Mouse (Mus musculus): ENCODE results near the gene Nup54. TPM values are rescaled to one million over a fixed set of nuclear protein-coding genes. Genes with fewer than 3 reads are reported as not detected.

Nup54 gene
- total RNA-seq (2014; rRNA removed), result 80.1 and 94.5 TPM in 2 replicates
- 35.1 and 43.7 TPM in 2 replicates for polyA plus RNA-seq (2015; fragmentation: Nextera tagmentation; extraction: Ambion mirVana)

DNA sequence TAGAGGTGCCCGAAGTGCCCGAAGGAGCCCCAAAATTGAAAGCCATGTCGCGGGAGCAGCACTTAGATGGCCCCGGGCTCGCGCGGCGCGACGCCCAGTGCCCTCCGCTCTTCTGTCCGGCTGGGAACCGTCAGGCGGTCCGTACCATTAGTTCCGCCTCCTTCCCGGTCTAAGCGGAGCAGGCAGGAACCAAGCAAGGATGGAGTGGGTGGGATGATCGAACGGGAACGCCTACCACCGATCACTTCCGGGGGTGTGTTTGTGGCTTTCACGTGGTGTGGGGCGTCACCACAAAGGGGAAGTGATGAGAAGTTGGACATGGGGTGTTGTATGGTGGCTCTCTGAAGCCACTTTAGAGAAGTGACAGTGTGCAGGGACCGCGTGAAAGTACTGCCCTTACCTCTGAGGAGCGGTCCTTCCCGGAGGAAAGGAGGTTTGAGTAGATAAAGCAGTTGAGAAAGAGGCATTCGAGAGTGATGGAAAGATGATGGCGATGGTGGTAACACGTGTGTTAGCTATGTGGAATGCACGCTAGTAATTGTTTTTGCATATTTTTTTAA is at the start of gene Nup54:
Nup54 (minus strand) TSS at position 195 of the 560 bp plus-strand sequence.
- under 1% methylated on average over 34 of the region's 34 CpGs for WGBS
- H3K9me3 ChIP-seq (ENCODE audit: low read length), result no peaks in the 10 kb centered on the region
- H3K36me3 ChIP-seq (ENCODE audit: insufficient read depth), result no peaks in the 10 kb centered on the region
- TF ChIP-seq CTCF (IDR thresholded peaks at IDR 0.05; ENCODE audit: low read depth), result no peak
- H3K9ac ChIP-seq, result peak within 1 kb of the TSS; percentile 86
- H3K4me1 ChIP-seq (ENCODE audit: insufficient read depth), result no peaks in the 10 kb centered on the region
- H3K4me2 ChIP-seq (ENCODE audit: low read depth), result peak within 1 kb of the TSS; percentile 90
- H3K4me3 ChIP-seq (ENCODE audit: low read depth, low read length), result peak within 1 kb of the TSS; percentile 82
- H3K27ac ChIP-seq (ENCODE audit: low read depth, low read length), result peak within 1 kb of the TSS; percentile 86
- ATAC-seq (peak; percentile 100), DNase-seq (peak; percentile 97)
- no peaks in the 10 kb centered on the region for H3K27me3 ChIP-seq (ENCODE audit: insufficient read depth, low read length)

DNA sequence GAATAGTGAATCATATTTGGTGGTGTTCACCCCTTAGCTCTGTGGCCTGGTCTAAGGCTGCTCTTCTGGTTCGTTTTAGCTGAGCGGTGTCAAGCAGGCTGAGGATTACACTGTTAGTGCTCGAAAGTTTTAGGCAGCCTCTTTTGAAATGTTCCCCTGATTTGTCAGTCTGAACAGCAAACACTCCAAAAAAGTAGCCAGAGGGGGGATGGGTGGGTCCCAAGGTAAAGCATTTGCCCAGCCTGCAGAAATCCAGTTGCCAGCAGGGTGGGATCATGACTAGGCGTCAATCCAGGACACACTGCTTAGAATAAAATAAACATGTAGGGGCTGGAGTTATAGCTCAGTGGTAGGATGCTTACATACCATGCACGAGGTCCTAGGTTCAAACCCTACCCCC is 37.8 kb upstream of the Nup54 start:
- no peak for TF ChIP-seq CTCF (IDR thresholded peaks at IDR 0.05; ENCODE audit: low read depth)
- Histone ChIP-seq H3K4me1 (ENCODE audit: insufficient read depth) (no peaks in the 10 kb centered on the region), H3K27ac (ENCODE audit: low read depth, low read length) (no peak overlapping the region), H3K36me3 (ENCODE audit: insufficient read depth) (no peaks in the 10 kb centered on the region), H3K4me3 (ENCODE audit: low read depth, low read length) (no peak overlapping the region), H3K9ac (no peak overlapping the region), H3K27me3 (ENCODE audit: insufficient read depth, low read length) (no peaks in the 10 kb centered on the region), H3K9me3 (ENCODE audit: low read length) (no peaks in the 10 kb centered on the region), H3K4me2 (ENCODE audit: low read depth) (no peak overlapping the region)
- 78% methylated on average over 5 of the region's 5 CpGs for WGBS
- no peak for ATAC-seq
- no peak for DNase-seq

DNA sequence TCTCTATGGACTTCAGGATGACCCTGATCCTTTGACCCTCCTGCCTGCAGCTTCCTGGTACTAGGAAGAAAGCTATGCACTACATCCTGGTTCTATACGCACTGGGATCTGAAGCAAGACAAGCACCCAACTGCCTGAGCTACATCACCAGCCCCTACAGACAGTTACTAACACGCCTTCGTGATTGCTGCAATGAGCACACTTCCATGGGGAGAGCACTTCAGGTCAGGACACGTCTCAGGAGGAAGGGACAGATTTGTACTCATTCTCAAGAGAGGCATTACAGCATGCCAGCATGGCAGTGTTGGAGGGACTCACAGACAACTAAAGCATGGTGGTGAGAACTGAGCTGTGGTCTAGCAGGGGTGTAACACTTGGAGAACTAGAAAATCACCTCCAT is 36.5 kb upstream of the Nup54 start:
- Histone ChIP-seq H3K36me3 (ENCODE audit: insufficient read depth) (no peaks in the 10 kb centered on the region), H3K9me3 (ENCODE audit: low read length) (no peaks in the 10 kb centered on the region), H3K4me3 (ENCODE audit: low read depth, low read length) (no peak overlapping the region), H3K27ac (ENCODE audit: low read depth, low read length) (no peak overlapping the region), H3K9ac (no peak overlapping the region), H3K27me3 (ENCODE audit: insufficient read depth, low read length) (no peaks in the 10 kb centered on the region), H3K4me1 (ENCODE audit: insufficient read depth) (no peaks in the 10 kb centered on the region), H3K4me2 (ENCODE audit: low read depth) (no peak overlapping the region)
- 97% methylated on average over 4 of the region's 4 CpGs for WGBS
- ATAC-seq (no peak), DNase-seq (no peak)
- TF ChIP-seq CTCF (IDR thresholded peaks at IDR 0.05; ENCODE audit: low read depth), result no peak

DNA sequence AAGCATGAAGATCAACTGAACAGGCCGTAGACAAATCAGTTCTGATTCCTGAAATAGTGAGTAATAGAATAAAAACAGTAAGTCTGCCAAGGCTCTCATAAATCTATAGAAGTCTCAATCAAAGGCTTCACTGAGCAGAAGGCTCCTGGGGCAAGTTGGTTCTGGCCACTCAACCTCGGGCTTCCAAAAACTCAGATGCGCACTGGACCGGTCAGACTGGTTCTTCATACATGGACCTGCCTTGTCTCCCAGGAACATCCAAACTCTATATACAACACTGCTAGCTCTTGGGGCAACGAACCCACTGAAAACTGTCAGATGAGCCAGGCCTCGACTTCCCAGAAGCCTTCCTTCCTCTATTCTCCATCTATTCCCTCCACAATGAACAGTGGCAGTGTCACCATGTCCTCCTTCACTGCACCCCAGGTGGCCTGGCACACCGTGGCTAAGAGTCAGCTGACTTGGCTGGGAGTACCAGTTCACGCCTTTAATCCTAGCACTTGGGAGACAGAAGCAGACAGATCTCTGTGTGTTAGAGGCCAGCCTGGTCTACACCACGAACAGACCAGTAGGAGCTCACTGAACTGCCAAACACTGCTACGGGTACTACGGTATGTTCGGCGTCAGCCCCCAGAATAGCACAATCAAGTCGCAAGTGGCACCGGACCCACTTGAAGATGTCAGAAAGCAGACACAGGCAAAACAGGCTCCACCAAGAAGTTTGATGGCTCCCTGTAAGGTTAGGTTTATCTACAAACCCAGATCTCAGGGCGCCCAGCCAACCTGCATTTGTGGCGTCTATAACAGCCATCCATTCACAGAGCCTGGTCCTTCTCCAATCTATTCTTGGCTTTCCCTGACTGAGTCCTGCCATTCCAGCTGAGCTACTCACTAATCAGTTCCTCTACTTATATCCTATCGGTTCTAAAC is 34.4 kb upstream of the Nup54 start:
- H3K4me1 ChIP-seq (ENCODE audit: insufficient read depth), result no peaks in the 10 kb centered on the region
- ATAC-seq (no peak), DNase-seq (no peak)
- no peak overlapping the region for H3K4me3 ChIP-seq (ENCODE audit: low read depth, low read length)
- no peak overlapping the region for H3K27ac ChIP-seq (ENCODE audit: low read depth, low read length)
- H3K36me3 ChIP-seq (ENCODE audit: insufficient read depth), result no peaks in the 10 kb centered on the region
- no peaks in the 10 kb centered on the region for H3K27me3 ChIP-seq (ENCODE audit: insufficient read depth, low read length)
- 90% methylated on average over 18 of the region's 18 CpGs for WGBS
- H3K4me2 ChIP-seq (ENCODE audit: low read depth), result no peak overlapping the region
- no peak overlapping the region for H3K9ac ChIP-seq
- no peaks in the 10 kb centered on the region for H3K9me3 ChIP-seq (ENCODE audit: low read length)
- TF ChIP-seq CTCF (IDR thresholded peaks at IDR 0.05; ENCODE audit: low read depth), result no peak

DNA sequence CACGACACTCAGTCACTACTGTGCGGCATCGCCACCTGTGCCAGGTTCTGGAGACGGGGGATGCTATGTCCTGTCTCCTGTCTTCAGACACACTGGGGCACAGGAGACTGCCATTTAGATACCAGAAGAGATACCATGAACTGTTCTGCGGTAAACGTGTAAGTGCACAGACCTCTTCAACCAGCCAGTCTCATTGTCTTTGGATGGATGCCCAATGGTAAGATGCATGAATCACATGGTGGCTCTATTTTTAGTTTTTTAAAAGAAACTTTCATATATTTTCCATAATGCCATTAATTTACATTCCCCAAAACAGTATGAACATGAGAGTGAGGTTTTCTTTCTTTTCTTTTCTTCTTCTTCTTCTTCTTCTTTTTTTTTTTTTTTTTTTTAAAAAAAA is 33.2 kb upstream of the Nup54 start:
- DNase-seq (no peak), ATAC-seq (no peak)
- TF ChIP-seq CTCF (IDR thresholded peaks at IDR 0.05; ENCODE audit: low read depth), result no peak
- Histone ChIP-seq H3K36me3 (ENCODE audit: insufficient read depth) (no peaks in the 10 kb centered on the region), H3K4me2 (ENCODE audit: low read depth) (no peak overlapping the region), H3K27ac (ENCODE audit: low read depth, low read length) (no peak overlapping the region), H3K27me3 (ENCODE audit: insufficient read depth, low read length) (no peaks in the 10 kb centered on the region), H3K4me3 (ENCODE audit: low read depth, low read length) (no peak overlapping the region), H3K9me3 (ENCODE audit: low read length) (no peaks in the 10 kb centered on the region), H3K9ac (no peak overlapping the region), H3K4me1 (ENCODE audit: insufficient read depth) (no peaks in the 10 kb centered on the region)
- WGBS, result 85% methylated on average over 6 of the region's 6 CpGs

DNA sequence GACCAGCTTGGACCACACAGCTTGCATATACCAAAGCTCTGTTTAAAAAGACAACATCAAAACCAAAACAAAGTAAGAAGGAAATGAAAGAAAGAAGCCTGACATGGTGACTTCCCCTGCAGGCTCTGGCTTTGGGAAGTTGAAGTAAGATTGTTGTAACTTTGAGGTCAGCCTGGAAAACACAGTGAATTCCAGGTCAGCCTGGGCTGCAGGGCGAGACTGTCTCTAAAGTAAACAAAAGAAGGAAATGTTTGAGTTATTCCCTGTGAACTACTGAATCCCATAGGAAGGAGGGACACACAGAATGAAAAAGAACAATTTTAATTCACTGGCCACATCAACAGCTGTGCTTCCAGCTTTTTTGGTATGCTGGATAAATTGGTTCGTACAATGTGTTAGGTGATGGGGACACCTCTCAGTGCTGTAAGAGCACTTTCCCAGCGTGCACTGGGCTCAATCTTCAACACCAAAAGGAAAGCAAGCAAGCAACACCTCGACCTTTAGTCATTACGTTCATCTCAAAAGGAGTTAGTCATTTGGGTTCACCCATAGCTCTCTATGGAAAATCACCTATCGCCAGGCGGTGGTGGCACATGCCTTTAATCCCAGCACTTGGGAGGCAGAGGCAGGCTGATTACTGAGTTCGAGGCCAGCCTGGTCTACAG is 32.2 kb upstream of the Nup54 start:
- Histone ChIP-seq H3K4me2 (ENCODE audit: low read depth) (no peak overlapping the region), H3K9ac (no peak overlapping the region), H3K27ac (ENCODE audit: low read depth, low read length) (no peak overlapping the region), H3K4me1 (ENCODE audit: insufficient read depth) (no peaks in the 10 kb centered on the region), H3K36me3 (ENCODE audit: insufficient read depth) (no peaks in the 10 kb centered on the region), H3K27me3 (ENCODE audit: insufficient read depth, low read length) (no peaks in the 10 kb centered on the region), H3K9me3 (ENCODE audit: low read length) (no peaks in the 10 kb centered on the region), H3K4me3 (ENCODE audit: low read depth, low read length) (no peak overlapping the region)
- no peak for TF ChIP-seq CTCF (IDR thresholded peaks at IDR 0.05; ENCODE audit: low read depth)
- DNase-seq, result no peak
- no peak for ATAC-seq
- 85% methylated on average over 8 of the region's 8 CpGs for WGBS

DNA sequence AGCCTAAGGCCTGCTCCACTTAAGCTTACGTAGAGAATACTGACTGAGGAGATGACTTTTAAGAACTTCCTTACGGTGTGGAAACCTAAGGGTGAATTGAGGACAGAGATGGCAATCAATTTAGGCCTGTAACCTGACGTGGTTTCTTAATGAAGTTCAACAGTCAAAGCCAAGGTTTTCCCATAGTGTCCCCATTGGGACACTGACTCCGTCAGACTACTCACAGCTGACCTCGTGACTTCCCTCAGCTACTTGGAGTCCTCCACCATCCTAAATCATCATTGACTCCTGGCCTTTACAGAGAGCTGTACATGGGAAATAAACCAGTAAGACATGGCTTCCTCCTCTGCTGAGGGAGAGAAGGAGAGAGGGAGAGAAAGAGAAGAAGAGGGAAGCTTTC is 30.5 kb upstream of the Nup54 start:
- no peak overlapping the region for H3K27ac ChIP-seq (ENCODE audit: low read depth, low read length)

More for the DNA sequence above, 30.5 kb upstream of the Nup54 start:
- Histone ChIP-seq H3K36me3 (ENCODE audit: insufficient read depth) (peaks cover 10% of the 10 kb centered on the region), H3K9ac (no peak overlapping the region), H3K9me3 (ENCODE audit: low read length) (no peaks in the 10 kb centered on the region), H3K4me1 (ENCODE audit: insufficient read depth) (no peaks in the 10 kb centered on the region), H3K27me3 (ENCODE audit: insufficient read depth, low read length) (no peaks in the 10 kb centered on the region), H3K4me3 (ENCODE audit: low read depth, low read length) (no peak overlapping the region), H3K4me2 (ENCODE audit: low read depth) (no peak overlapping the region)
- ATAC-seq (no peak), DNase-seq (no peak)
- no peak for TF ChIP-seq CTCF (IDR thresholded peaks at IDR 0.05; ENCODE audit: low read depth)
- WGBS, result 97% methylated on average over 5 of the region's 5 CpGs

Measured in forebrain, postnatal 0 days (tissue).